8 mouse cellular contexts compared by ENCODE assay signal in the genomic region with DNA sequence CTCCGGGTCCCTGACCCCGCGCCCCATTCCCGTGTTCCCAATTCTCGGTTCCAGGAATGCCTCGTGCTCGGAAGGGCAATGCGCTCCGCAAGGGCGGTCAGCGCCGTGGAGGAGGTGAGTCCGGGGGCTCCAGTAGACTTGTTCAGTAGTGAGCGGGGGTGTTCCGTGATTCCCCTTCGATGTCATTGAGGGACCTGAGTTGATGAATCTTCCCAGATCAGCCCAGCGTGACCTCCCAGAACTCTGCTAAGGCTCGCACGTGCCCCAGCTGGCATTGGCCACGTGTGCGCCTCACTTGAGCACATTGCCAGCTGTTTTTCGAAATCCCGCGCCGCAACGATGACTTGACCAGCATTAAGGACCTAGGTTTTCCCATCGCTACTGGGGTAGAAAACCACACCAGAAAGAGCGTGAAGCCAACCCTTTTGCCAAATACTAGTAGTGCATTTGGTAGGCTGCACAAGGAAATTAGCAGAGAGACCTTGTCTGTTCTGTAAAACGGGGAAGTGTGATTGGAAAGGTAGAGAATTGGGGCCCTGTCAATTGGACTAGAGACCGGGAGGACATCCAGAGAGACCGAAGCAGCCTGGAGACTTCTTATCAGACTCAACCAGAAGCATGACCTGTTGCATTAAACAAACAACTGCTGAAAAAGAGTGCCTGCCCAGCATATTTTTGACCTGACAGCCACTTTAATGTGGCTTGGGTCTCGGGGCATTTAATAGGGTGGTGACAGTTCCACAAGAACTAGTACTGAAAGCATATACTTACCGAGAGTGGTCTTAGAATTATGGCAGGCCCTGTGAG. TPM values are rescaled to one million over a fixed set of nuclear protein-coding genes. Genes with fewer than 3 reads are reported as not detected.
DNase-seq lines count a peak whose midpoint lies in the region; ATAC-seq and TF ChIP-seq lines count a peak whose summit lies in the region.

No protein-coding gene starts in this region.

- no peak; the same call in 1 of the 2 replicates for ATAC-seq in forebrain, embryonic 15.5 days (replicated peaks)
- ATAC-seq in kidney, postnatal 0 days (replicated peaks; ENCODE audit: low FRiP score, low read depth) = peak; percentile 34
- peak; percentile 25 for ATAC-seq in megakaryocyte-erythroid progenitor cell, adult 5-6 weeks (replicated peaks; ENCODE audit: low FRiP score, low TSS enrichment, poor library complexity, severe bottlenecking)

- peaks cover 13% of the 10 kb centered on the region for H3K4me1 ChIP-seq in forebrain, embryonic 15.5 days
- peaks cover 12% of the 10 kb centered on the region for H3K4me1 ChIP-seq in kidney, postnatal 0 days (replicated peaks; ENCODE audit: insufficient read depth, low read length)

- peak overlapping the region; percentile 74 for H3K4me3 ChIP-seq in layer of hippocampus, adult 2 months
- peak overlapping the region; percentile 87 for H3K4me3 ChIP-seq in forebrain, embryonic 15.5 days
- peak overlapping the region; percentile 56 for H3K4me3 ChIP-seq in kidney, postnatal 0 days (replicated peaks; ENCODE audit: low read depth, low read length)

- no peak for TF ChIP-seq CTCF in layer of hippocampus, adult 2 months (conservative IDR thresholded peaks at IDR 0.05)
- TF ChIP-seq CTCF in kidney, postnatal 0 days (IDR thresholded peaks at IDR 0.05; ENCODE audit: low read depth) = no peak

- peak overlapping the region; percentile 90 for H3K4me2 ChIP-seq in forebrain, embryonic 15.5 days (replicated peaks)
- H3K4me2 ChIP-seq in kidney, postnatal 0 days (ENCODE audit: low read length) = peak overlapping the region; percentile 74

- 6% methylated on average over 33 of the region's 33 CpGs for whole genome bisulfite sequencing in forebrain, embryonic 15.5 days
- whole genome bisulfite sequencing in kidney, postnatal 0 days = 2% methylated on average over 33 of the region's 33 CpGs

- no peaks in the 10 kb centered on the region for H3K9me3 ChIP-seq in forebrain, embryonic 15.5 days
- no peaks in the 10 kb centered on the region for H3K9me3 ChIP-seq in kidney, postnatal 0 days (replicated peaks; ENCODE audit: low read length)

- H3K27me3 ChIP-seq in forebrain, embryonic 15.5 days = no peaks in the 10 kb centered on the region
- H3K27me3 ChIP-seq in kidney, postnatal 0 days (ENCODE audit: insufficient read depth, low read length) = no peaks in the 10 kb centered on the region

- peak in 1 of 2 experiments; percentile 31 for DNase-seq in layer of hippocampus, adult 2 months (ENCODE audit: low spot score in 2 of 2)
- DNase-seq in layer of hippocampus, adult 8-10 months (ENCODE audit: low spot score in 2 of 2) = no peak
- DNase-seq in adrenal gland, postnatal 36 days = peak; percentile 62 to 75
- DNase-seq in kidney, postnatal 0 days (ENCODE audit: low spot score) = peak; percentile 34
- no peak for DNase-seq in layer of hippocampus, postnatal 25 days (ENCODE audit: extremely low spot score in 1 of 2, low spot score in 1 of 2)
- no peak for DNase-seq in right cerebral cortex, postnatal 36 days (ENCODE audit: low spot score in 2 of 2)

- H3K36me3 ChIP-seq in forebrain, embryonic 15.5 days = peaks cover 16% of the 10 kb centered on the region; the same call in 1 of the 2 replicates
- peaks cover 28% of the 10 kb centered on the region for H3K36me3 ChIP-seq in kidney, postnatal 0 days (ENCODE audit: insufficient read depth, low read length)

- H3K9ac ChIP-seq in forebrain, embryonic 15.5 days (replicated peaks) = peak overlapping the region; percentile 72
- peak overlapping the region; percentile 52 for H3K9ac ChIP-seq in kidney, postnatal 0 days (ENCODE audit: low read depth, low read length)

- H3K27ac ChIP-seq in layer of hippocampus, adult 2 months = peak overlapping the region; percentile 76
- no peak overlapping the region for H3K27ac ChIP-seq in forebrain, embryonic 15.5 days (replicated peaks)
- no peak overlapping the region for H3K27ac ChIP-seq in kidney, postnatal 0 days

RNA-seq across cellular contexts. Expression of gene Ifrd2, which starts 0.6 kb away (rescaled TPM):
- 10 to 100 TPM; 13.7 to 15.2 TPM for total RNA-seq in layer of hippocampus, adult 2 months (2021)
- total RNA-seq in layer of hippocampus, adult 8-10 months (2022) = 10 to 100 TPM; 12.4 to 15.4 (median 14.0) TPM
- total RNA-seq in adrenal gland, postnatal 36 days (2021) = 10 to 100 TPM; 37.8 to 43.1 TPM
- 15.4 and 16.9 TPM in 2 replicates for polyA plus RNA-seq in forebrain, embryonic 15.5 days (2015; fragmentation: Nextera tagmentation; extraction: Ambion mirVana)
- 28.9 and 29.9 TPM in 2 replicates for polyA plus RNA-seq in kidney, postnatal 0 days (2015; fragmentation: Nextera tagmentation; extraction: Ambion mirVana)
- 226 and 251 TPM in 2 replicates for total RNA-seq in megakaryocyte-erythroid progenitor cell, adult 5-6 weeks (2014; fragmentation: Nextera tagmentation)
- total RNA-seq in megakaryocyte-erythroid progenitor cell, adult 5-6 weeks (2017) = 103 and 192 TPM in 2 replicates
- total RNA-seq in layer of hippocampus, postnatal 25 days (2021) = 10 to 100 TPM; 11.8 to 16.8 TPM

RNA-seq across cellular contexts. Expression of gene Hyal3, which starts 7.4 kb away (rescaled TPM):
- total RNA-seq in layer of hippocampus, adult 2 months (2021) = 1 to 10 TPM; 2.0 to 2.1 TPM
- total RNA-seq in layer of hippocampus, adult 8-10 months (2022) = 1 to 10 TPM; 1.7 to 2.4 (median 1.9) TPM
- total RNA-seq in adrenal gland, postnatal 36 days (2021) = 1 to 10 TPM in 1 of 2 experiments, under 1 TPM in 1; 0.99 to 1.6 TPM
- polyA plus RNA-seq in forebrain, embryonic 15.5 days (2015; fragmentation: Nextera tagmentation; extraction: Ambion mirVana) = 1.3 and 2.1 TPM in 2 replicates
- 1.3 and 2.0 TPM in 2 replicates for polyA plus RNA-seq in kidney, postnatal 0 days (2015; fragmentation: Nextera tagmentation; extraction: Ambion mirVana)
- 5.1 and 9.4 TPM in 2 replicates for total RNA-seq in megakaryocyte-erythroid progenitor cell, adult 5-6 weeks (2014; fragmentation: Nextera tagmentation)
- total RNA-seq in megakaryocyte-erythroid progenitor cell, adult 5-6 weeks (2017) = 0.61 and 3.3 TPM in 2 replicates
- 1 to 10 TPM; 1.4 to 1.9 TPM for total RNA-seq in layer of hippocampus, postnatal 25 days (2021)

RNA-seq across cellular contexts. Expression of gene Naa80, which starts 9.3 kb away (rescaled TPM):
- total RNA-seq in layer of hippocampus, adult 2 months (2021) = 10 to 100 TPM; 10.9 to 12.6 TPM
- 10 to 100 TPM; 11.8 to 18.4 (median 15.4) TPM for total RNA-seq in layer of hippocampus, adult 8-10 months (2022)
- total RNA-seq in adrenal gland, postnatal 36 days (2021) = 10 to 100 TPM; 14.5 to 19.5 TPM
- 14.7 and 17.0 TPM in 2 replicates for polyA plus RNA-seq in forebrain, embryonic 15.5 days (2015; fragmentation: Nextera tagmentation; extraction: Ambion mirVana)
- 20.3 and 22.3 TPM in 2 replicates for polyA plus RNA-seq in kidney, postnatal 0 days (2015; fragmentation: Nextera tagmentation; extraction: Ambion mirVana)
- total RNA-seq in megakaryocyte-erythroid progenitor cell, adult 5-6 weeks (2014; fragmentation: Nextera tagmentation) = 46.2 and 49.0 TPM in 2 replicates
- total RNA-seq in megakaryocyte-erythroid progenitor cell, adult 5-6 weeks (2017) = 15.8 and 25.8 TPM in 2 replicates
- 10 to 100 TPM; 11.3 to 13.3 TPM for total RNA-seq in layer of hippocampus, postnatal 25 days (2021)

RNA-seq across cellular contexts. Expression of gene Hyal1, which starts 11.3 kb away (rescaled TPM):
- 1 to 10 TPM; 6.9 to 7.6 TPM for total RNA-seq in layer of hippocampus, adult 2 months (2021)
- total RNA-seq in layer of hippocampus, adult 8-10 months (2022) = 1 to 10 TPM; 7.6 to 9.7 (median 8.4) TPM
- 10 to 100 TPM in 1 of 2 experiments, 1 to 10 TPM in 1; 8.6 to 10.1 TPM for total RNA-seq in adrenal gland, postnatal 36 days (2021)
- 8.6 and 8.8 TPM in 2 replicates for polyA plus RNA-seq in forebrain, embryonic 15.5 days (2015; fragmentation: Nextera tagmentation; extraction: Ambion mirVana)
- 5.0 and 6.0 TPM in 2 replicates for polyA plus RNA-seq in kidney, postnatal 0 days (2015; fragmentation: Nextera tagmentation; extraction: Ambion mirVana)
- 1.1 and 5.9 TPM in 2 replicates for total RNA-seq in megakaryocyte-erythroid progenitor cell, adult 5-6 weeks (2014; fragmentation: Nextera tagmentation)
- 1.1 and 4.3 TPM in 2 replicates for total RNA-seq in megakaryocyte-erythroid progenitor cell, adult 5-6 weeks (2017)
- 1 to 10 TPM; 6.4 to 8.0 TPM for total RNA-seq in layer of hippocampus, postnatal 25 days (2021)

RNA-seq across cellular contexts. Expression of gene Hyal2, which starts 20.3 kb away (rescaled TPM):
- 10 to 100 TPM; 11.5 to 16.9 TPM for total RNA-seq in layer of hippocampus, adult 2 months (2021)
- 10 to 100 TPM; 12.9 to 16.6 (median 16.4) TPM for total RNA-seq in layer of hippocampus, adult 8-10 months (2022)
- 10 to 100 TPM; 35.8 to 37.8 TPM for total RNA-seq in adrenal gland, postnatal 36 days (2021)
- 75.3 and 76.2 TPM in 2 replicates for polyA plus RNA-seq in forebrain, embryonic 15.5 days (2015; fragmentation: Nextera tagmentation; extraction: Ambion mirVana)
- polyA plus RNA-seq in kidney, postnatal 0 days (2015; fragmentation: Nextera tagmentation; extraction: Ambion mirVana) = 87.7 and 88.8 TPM in 2 replicates
- 7.6 and 23.6 TPM in 2 replicates for total RNA-seq in megakaryocyte-erythroid progenitor cell, adult 5-6 weeks (2014; fragmentation: Nextera tagmentation)
- 5.4 and 8.3 TPM in 2 replicates for total RNA-seq in megakaryocyte-erythroid progenitor cell, adult 5-6 weeks (2017)
- 10 to 100 TPM; 13.2 to 17.8 TPM for total RNA-seq in layer of hippocampus, postnatal 25 days (2021)

Comparison
In these comparisons a context has a peak if more than half of its experiments do, and no peak if none do; other contexts are left out.
1. DNase-seq: peak in adrenal gland, postnatal 36 days (2 of 2) and kidney, postnatal 0 days (single experiment); none in layer of hippocampus, adult 8-10 months (0 of 2), layer of hippocampus, postnatal 25 days (0 of 2) and right cerebral cortex, postnatal 36 days (0 of 2).
2. Peak in every context shown above with its lines, with median percentiles within 50 percentile points of each other: H3K4me3 ChIP-seq.